Mouse (Mus musculus): ENCODE results near the gene Zbtb5. TPM values are rescaled to one million over a fixed set of nuclear protein-coding genes. Genes with fewer than 3 reads are reported as not detected.

The Zbtb5 gene
- total and polyA plus RNA-seq, 3 experiments: 9.1 to 10.2 TPM; not detected in 1

- Histone ChIP-seq H3K27me3 (ENCODE audit: control insufficient read depth in 1 of 2, insufficient read depth in 2 of 2, low read length in 2 of 2) (no peaks in the 10 kb centered on the region), H3K27ac (ENCODE audit: control insufficient read depth, low read depth, low read length) (no peak overlapping the region), H3K4me3 (ENCODE audit: control insufficient read depth in 1 of 2, insufficient read depth in 1 of 2, low read depth in 2 of 2, low read length in 2 of 2) (no peak overlapping the region), H3K36me3 (ENCODE audit: control insufficient read depth in 1 of 2, insufficient read depth in 2 of 2, low read length in 2 of 2) (no peaks in the 10 kb centered on the region), H3K9me3 (replicated peaks; ENCODE audit: insufficient read depth, low read length) (no peaks in the 10 kb centered on the region), H3K4me1 (ENCODE audit: control insufficient read depth in 1 of 2, insufficient read depth in 2 of 2, low read length in 2 of 2) (peaks cover 0 to 4% of the 10 kb centered on the region in 2 experiments; a peak in 1 of 4 replicates), H3K79me2 (ENCODE audit: control insufficient read depth, insufficient read depth, low read length, poor library complexity) (no peaks in the 10 kb centered on the region), H3K9ac (ENCODE audit: control insufficient read depth, low read depth, low read length, poor library complexity, severe bottlenecking) (no peak overlapping the region)
- DNase-seq (ENCODE audit: low read depth, low spot score): no peak
- TF ChIP-seq EP300 (IDR thresholded peaks at IDR 0.05; ENCODE audit: low read depth in 1 of 2, low read length in 2 of 2) (no peak), MXI1 (IDR thresholded peaks at IDR 0.05; ENCODE audit: low read depth, low read length) (no peak), SMC3 (IDR thresholded peaks at IDR 0.05; ENCODE audit: low read depth, low read length) (no peak), GABPA (IDR thresholded peaks at IDR 0.05; ENCODE audit: low read depth, low read length) (no peak), SIN3A (IDR thresholded peaks at IDR 0.05; ENCODE audit: low read length) (no peak), ELF1 (IDR thresholded peaks at IDR 0.05; ENCODE audit: low read depth, low read length) (no peak), KAT2A (conservative IDR thresholded peaks at IDR 0.05; ENCODE audit: low read depth, low read length) (no peak), CHD1 (IDR thresholded peaks at IDR 0.05; ENCODE audit: low read depth, low read length) (no peak), MYB (IDR thresholded peaks at IDR 0.05; ENCODE audit: low read depth, low read length) (no peak), USF2 (IDR thresholded peaks at IDR 0.05; ENCODE audit: borderline replicate concordance in 1 of 2, insufficient read depth in 1 of 2, low read depth in 1 of 2, low read length in 2 of 2) (no peak)
Measured at GRCm38 (mm10) chr4:44974331-44974730, 37.9 kb downstream of the Zbtb5 start.

GRCm38 (mm10) chr4:44973871-44974270 lies 38.3 kb downstream of the Zbtb5 start:
- TF ChIP-seq POLR2A (IDR thresholded peaks at IDR 0.05; ENCODE audit: control insufficient read depth in 1 of 2, insufficient read depth in 1 of 2, low read depth in 1 of 2, low read length in 2 of 2, poor library complexity in 1 of 2) (no peak), HCFC1 (IDR thresholded peaks at IDR 0.05; ENCODE audit: low read depth, low read length) (no peak), ZKSCAN1 (IDR thresholded peaks at IDR 0.05; ENCODE audit: low read depth, low read length) (no peak), MEF2A (IDR thresholded peaks at IDR 0.05; ENCODE audit: extremely low read depth, insufficient replicate concordance, low read depth, low read length, poor library complexity, severe bottlenecking) (no peak), ZMIZ1 (IDR thresholded peaks at IDR 0.05; ENCODE audit: low read depth, low read length) (no peak), SIN3A (IDR thresholded peaks at IDR 0.05; ENCODE audit: low read length) (no peak), MYB (IDR thresholded peaks at IDR 0.05; ENCODE audit: low read depth, low read length) (no peak), RCOR1 (IDR thresholded peaks at IDR 0.05; ENCODE audit: low read depth, low read length) (no peak), ZC3H11A (IDR thresholded peaks at IDR 0.05; ENCODE audit: low read depth, low read length) (no peak), TBP (IDR thresholded peaks at IDR 0.05; ENCODE audit: low read depth, low read length) (no peak), E2F4 (IDR thresholded peaks at IDR 0.05; ENCODE audit: borderline replicate concordance, low read depth, low read length) (no peak), MXI1 (IDR thresholded peaks at IDR 0.05; ENCODE audit: low read depth, low read length) (no peak), NELFE (IDR thresholded peaks at IDR 0.05; ENCODE audit: low read depth, low read length) (no peak), JUND (IDR thresholded peaks at IDR 0.05; ENCODE audit: low read depth, low read length) (no peak), MAZ (IDR thresholded peaks at IDR 0.05; ENCODE audit: low read depth, low read length) (no peak), POLR2AphosphoS2 (IDR thresholded peaks at IDR 0.05; ENCODE audit: low read length) (no peak), ETS1 (IDR thresholded peaks at IDR 0.05; ENCODE audit: low read depth, low read length) (no peak), ZNF384 (IDR thresholded peaks at IDR 0.05; ENCODE audit: low read depth, low read length) (no peak), CTCF (IDR thresholded peaks at IDR 0.05 in 2 of 3, conservative IDR thresholded peaks at IDR 0.05 in 1 of 3; ENCODE audit: control insufficient read depth in 1 of 3, insufficient read depth in 1 of 3, low read depth in 2 of 3, low read length in 3 of 3, poor library complexity in 1 of 3, severe bottlenecking in 1 of 3) (no peak)
- Histone ChIP-seq H3K4me1 (ENCODE audit: control insufficient read depth in 1 of 2, insufficient read depth in 2 of 2, low read length in 2 of 2) (peaks cover 0 to 4% of the 10 kb centered on the region in 2 experiments; a peak in 1 of 4 replicates), H3K9ac (ENCODE audit: control insufficient read depth, low read depth, low read length, poor library complexity, severe bottlenecking) (no peak overlapping the region)

More at GRCm38 (mm10) chr4:44973871-44974270, 38.3 kb downstream of the Zbtb5 start:
- H3K4me3 ChIP-seq (ENCODE audit: control insufficient read depth in 1 of 2, insufficient read depth in 1 of 2, low read depth in 2 of 2, low read length in 2 of 2): peak overlapping the region in 1 of 2 experiments; percentile 22; a peak in 2 of 4 replicates
- no peak for DNase-seq (ENCODE audit: low read depth, low spot score)
- H3K27ac ChIP-seq (ENCODE audit: control insufficient read depth, low read depth, low read length): no peak overlapping the region
- no peaks in the 10 kb centered on the region for H3K9me3 ChIP-seq (replicated peaks; ENCODE audit: insufficient read depth, low read length)
- H3K27me3 ChIP-seq (ENCODE audit: control insufficient read depth in 1 of 2, insufficient read depth in 2 of 2, low read length in 2 of 2): no peaks in the 10 kb centered on the region
- H3K79me2 ChIP-seq (ENCODE audit: control insufficient read depth, insufficient read depth, low read length, poor library complexity): no peaks in the 10 kb centered on the region
- no peaks in the 10 kb centered on the region for H3K36me3 ChIP-seq (ENCODE audit: control insufficient read depth in 1 of 2, insufficient read depth in 2 of 2, low read length in 2 of 2)
